Mouse (Mus musculus) lung, postnatal 25 days (tissue): Measurements from ENCODE around the gene Ube2e3.

Experiments used
- DNase-seq: peaks from one replicate; pipeline ENCODE4 v3.0.0; 2022; ENCODE audit warnings: low spot score

Gene Ube2e3

DNA sequence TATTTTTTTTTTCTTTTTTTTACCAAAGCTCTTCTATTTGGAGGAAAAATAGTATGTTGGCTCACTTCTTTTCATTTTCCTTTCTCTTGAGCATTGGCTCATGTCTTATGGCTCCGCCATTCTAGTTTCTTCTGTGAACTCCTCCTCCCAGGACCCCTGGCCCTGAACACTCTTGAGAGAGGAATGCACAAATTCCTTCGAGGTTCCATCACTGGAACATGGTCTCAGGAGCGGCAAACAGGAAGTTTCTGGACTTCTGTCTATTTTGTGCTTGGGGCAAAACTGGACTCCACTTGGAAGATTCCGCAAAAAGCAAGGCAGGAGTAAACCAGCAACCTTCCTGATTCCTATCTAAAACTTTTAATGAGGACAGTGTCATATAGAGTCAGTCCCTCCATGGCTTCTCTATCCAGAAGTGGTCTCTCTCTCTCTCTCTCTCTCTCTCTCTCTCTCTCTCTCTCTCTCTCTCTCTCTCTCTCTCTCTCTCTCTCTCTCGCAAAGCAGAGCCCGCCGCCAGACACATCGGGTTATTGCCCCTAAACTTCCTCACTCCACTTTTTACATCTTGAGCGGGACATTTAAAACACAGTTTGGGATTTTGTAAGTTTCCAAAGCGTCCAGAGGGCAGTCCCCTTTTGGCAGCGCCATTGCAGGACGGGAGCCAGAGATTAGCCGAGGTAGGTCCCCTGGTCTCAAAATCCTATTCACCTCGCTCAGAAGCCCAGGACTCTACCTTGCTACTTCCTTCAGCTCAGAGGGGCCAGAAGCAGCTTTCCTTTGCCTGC lies at the start of gene Ube2e3:
Gene Ube2e3 (plus strand): TSS at position 399 of the 785 bp plus-strand sequence.
- no peak for DNase-seq

DNA sequence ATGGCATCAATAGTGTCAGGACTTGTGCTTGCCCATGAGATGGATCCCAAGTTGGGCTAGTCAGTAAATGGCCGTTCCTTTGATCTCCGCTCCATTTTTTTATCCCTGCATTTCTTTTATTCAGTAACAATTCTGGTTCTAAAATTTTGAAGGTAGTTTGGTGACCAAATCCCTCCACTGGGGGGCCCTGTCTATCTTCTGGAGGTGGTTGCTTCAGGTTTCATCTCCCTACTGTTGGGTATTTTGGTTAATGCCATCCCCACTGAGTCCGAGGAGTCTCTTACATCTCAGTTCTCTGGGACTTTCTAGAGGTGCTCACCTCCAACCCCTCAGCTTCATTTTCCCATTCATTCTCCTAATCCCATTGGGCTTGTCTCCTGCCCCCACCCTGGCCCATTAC lies 38.0 kb upstream of the Ube2e3 start:
- DNase-seq = no peak

- no peak for DNase-seq
Measured at GRCm38 (mm10) chr2:78841494-78842224, 26.3 kb upstream of the Ube2e3 start.

GRCm38 (mm10) chr2:78844365-78844764 lies 23.6 kb upstream of the Ube2e3 start:
- DNase-seq = no peak

DNA sequence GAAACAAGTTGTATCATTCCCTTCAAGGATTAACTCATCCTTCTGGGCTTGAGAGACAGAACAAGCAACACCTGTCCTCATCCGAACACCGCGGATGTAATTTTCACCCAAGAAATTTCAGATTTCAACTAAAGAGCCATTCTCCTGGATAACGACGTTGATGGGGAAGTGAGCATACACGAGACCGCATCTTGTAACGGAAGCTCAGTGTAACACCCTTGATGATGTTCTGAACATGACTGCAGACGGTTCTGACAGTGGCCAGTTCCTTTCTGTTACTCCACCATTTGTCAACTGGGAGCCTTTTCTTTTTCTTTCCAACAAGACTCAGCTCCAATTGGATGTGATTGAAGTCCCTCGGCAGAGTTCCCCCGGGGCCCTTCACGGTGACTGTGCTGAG lies 22.6 kb upstream of the Ube2e3 start:
- DNase-seq = no peak

DNA sequence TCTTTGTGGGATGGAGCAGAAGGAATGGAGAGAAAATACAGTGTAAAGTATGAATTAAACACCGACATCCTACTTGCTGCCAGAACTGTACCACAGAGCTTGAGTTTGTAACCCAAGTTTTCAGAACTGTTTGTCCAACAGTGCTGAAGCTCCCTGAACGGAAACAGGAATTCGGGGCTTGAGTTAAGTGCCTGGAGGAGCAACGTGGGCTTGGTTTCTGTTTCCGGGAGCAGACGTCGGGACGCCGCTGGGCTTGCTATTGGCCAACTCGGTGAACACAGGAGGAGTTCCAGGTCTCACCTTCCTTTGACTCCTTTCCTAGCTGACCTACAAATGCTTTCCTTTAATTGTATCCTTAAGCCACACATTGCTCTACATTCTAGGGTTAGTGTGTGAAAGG lies 22.2 kb upstream of the Ube2e3 start:
- no peak for DNase-seq

- DNase-seq = no peak
Measured at GRCm38 (mm10) chr2:78854315-78854714, 13.6 kb upstream of the Ube2e3 start.

DNA sequence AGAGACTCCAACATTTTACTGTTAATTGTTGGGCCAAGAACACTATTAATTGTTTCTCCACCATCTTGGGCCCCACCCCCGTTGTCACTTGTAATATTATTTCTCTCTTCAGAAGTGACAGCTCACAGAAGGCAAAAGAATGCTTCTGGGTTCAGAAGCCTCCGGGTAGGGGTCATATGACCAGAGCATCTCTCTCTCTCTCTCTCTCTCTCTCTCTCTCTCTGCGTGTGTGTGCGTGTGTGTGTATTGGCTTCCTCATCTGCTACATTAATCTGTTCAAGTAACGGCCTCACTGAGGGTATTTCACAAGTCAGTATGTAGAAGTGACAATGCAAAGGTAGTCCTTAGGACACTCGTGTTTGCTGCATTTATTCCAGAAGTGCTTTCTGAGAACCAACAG lies 9.3 kb upstream of the Ube2e3 start:
- DNase-seq = no peak

- no peak for DNase-seq
Measured at GRCm38 (mm10) chr2:78859266-78860087, 8.4 kb upstream of the Ube2e3 start.

GRCm38 (mm10) chr2:78860088-78860372 lies 7.9 kb upstream of the Ube2e3 start:
- no peak for DNase-seq

GRCm38 (mm10) chr2:78864116-78864515 lies 3.8 kb upstream of the Ube2e3 start:
- no peak for DNase-seq

DNA sequence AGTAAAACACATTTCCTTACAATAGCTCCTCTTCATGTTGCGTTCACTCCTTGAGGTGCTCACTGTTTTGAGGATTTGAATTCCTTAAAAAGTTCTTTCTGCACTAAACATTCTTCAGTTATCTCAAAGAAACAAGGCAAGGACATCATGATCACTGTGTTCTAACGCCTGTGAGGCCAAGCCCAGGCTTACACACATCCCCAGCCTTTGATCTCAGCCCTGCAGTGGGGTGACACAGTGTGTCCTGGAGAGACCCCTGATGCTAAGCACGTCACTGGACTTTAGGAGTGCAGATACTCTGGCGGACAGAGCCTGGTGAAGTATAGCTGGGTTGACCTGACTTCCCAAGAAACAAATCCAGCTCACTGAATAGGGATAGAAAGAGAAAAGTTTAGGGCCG lies 3.1 kb upstream of the Ube2e3 start:
- DNase-seq = no peak

DNA sequence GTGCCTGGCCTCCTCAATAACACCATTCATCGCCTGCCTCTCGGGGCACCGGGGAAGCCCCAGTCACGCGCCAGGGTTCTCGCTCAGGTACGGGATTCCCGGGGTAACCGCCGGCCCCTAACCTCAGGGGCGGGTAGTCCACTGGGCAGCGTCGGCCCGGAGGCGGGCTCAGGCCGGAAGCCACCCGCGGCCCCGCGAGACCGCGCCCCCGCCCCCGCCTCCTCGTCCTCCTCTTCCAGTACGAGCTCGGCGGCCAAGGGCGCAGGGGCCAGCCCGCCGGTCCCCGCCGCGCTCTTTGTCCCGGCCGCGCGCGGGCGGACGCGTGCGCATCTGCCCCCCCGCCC lies 559 bp downstream of the Ube2e3 start:
- peak; percentile 79 for DNase-seq

DNA sequence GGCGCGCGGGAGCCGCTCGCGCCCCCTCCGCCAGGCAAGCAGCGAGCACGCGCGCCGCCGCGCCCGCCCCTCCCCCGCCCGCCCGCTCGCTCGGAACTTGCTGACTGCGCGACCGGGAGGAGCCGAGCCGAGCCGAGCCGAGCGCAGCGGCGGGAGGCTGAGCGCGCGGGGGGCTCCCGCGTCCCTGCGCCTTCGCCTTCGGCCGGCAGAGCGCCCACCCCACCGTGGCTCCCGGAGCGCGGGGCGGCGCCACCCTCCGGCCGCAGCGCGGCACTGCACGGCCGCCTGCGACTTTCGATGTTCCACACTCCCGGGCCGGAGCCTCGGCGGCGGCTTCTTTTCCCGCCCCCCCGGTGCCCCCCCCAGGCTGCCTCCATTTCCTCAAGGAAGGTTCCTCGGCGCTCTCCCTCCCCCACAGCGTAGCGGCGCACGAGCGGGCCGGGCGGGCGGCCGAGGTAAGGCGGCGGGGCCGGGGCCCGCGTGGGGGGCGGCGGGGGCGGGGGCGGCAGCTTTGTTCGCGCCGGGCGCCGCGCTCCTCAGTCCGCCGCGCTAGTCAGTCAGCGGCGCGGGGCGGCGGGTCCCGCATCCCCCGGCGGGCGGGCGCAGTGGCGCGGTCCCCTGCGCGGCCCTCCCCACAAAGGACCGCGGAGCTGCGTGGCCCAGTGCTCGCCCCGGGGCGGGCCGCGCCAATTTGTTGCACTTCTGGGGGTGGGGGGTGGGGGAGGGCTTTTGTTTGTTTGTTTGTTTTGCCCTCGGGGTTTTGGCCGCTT lies 1.2 kb downstream of the Ube2e3 start:
- DNase-seq = peak; percentile 69

GRCm38 (mm10) chr2:78869721-78870442 lies 2.0 kb downstream of the Ube2e3 start:
- DNase-seq = no peak

DNA sequence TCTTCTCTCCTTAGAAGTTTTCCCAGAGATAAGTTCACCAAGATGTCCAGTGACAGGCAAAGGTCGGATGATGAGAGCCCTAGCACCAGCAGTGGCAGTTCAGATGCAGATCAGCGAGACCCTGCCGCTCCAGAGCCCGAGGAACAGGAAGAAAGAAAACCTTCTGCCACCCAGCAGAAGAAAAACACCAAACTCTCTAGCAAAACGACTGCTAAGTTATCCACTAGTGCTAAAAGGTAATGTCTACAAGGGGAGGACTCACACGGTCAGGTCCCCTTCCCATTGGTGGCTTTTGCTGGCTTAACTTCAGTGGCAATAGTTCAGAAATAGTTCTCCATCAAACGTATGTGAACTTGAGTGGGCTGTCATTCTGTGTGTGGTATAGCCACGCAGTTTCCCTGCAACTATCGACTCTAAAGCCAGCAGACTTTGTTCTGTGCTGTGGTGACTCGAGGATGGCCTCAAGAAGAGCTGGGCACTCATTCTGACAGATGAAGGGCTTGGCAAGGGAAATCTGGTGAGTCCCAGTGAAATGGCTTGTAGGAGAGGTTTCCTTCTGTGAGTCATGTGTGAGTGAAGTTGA lies 2.6 kb downstream of the Ube2e3 start:
- DNase-seq = no peak

DNA sequence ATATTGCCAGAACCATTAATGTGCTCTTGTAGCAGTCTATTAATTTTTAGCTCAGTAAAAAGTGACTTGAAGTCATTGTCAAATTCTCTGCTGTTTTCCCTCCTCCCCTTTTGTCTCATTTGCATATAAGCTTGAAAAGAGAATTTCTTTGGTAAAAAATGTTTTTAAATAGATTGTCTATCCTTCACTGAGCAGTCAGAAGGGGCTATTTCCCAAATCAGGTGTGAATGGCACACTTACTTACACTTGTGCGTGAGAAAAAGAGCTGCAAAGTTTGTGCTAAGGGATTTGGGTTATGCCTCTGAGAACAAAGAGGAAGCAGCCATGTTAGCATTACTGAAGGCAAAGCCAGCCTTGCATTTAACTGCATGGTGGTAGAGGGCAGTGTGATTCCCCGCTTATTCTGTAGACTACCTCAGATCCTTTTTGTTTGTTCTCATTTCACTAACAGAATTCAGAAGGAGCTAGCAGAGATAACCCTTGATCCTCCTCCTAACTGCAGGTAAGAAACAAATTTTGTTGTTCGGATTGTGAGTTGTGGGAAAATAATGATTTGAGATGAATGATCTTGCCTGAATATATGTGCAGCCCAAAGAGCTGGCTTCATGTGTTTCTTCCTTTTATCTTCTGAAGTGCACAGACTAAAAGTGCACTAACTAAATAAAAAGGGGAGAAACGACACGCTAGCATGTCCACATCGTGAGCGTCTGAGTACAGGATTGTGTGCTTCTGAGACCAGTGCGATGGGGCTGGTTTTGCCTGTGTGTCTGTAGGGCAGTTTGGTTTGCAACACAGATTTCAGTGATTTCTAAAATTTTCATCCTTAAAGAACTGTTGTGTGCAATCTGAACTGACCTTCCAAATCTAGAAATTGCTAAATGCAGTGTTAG lies 4.3 kb downstream of the Ube2e3 start:
- peak; percentile 43 for DNase-seq

DNA sequence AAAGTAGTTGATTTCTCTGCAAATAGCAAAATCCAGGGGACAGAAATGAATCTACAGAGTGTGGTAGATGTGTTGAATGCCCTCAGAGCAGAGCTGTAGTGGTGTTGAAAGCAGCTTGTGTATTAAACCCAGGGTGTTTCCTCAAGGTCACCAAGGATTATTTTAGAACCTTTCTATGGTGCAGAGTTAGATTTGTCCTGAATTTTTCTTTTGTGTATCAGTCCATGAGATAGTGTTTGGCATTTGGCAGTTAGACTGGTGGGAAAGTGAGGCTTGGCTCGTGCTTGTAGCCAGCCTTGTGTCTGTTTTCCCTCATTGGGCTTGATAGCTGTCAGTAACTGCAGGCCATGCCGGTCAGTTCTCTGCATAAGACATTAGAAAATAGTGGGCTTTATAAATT lies 6.0 kb downstream of the Ube2e3 start:
- DNase-seq = no peak

DNA sequence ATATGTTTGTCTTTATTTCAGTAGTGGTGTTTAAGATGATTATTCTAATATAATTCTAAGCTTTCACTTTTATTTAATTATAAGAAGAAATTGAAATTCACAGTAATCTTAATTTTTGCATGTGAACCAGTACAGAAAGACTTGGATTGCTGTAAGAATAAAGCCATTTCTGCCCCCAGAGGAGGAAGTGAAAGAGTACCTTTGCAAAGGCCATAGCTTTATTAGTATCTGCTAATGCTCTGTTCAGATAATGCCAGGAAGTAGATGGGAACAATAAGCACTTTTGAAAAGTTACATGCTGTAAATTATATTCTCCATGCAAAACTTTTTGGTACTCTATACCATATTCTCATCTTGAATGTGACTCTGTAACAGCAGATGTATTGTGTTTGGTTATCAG lies 8.1 kb downstream of the Ube2e3 start:
- DNase-seq = no peak

DNA sequence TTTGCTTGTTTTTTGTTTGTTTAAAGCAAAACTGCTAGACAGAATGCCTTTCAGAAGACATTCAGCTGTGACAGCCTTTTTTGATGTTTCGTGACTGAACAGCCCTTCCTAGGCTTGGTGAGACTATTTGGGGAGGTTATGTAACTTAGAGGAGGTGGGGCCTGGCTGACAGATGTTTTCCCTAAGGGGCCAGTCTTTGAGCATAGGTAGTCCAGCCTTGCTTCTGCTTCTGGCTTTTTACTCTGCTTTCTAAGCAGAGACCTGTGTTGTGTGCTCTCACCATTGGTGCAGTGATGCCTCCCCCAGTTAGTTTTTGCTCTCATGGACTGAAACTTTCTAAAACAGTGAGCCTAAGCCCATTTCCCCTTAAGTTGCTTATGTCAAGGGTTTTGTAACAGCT lies 14.1 kb downstream of the Ube2e3 start:
- DNase-seq = no peak
